Mouse (Mus musculus): ENCODE data around the gene Defb10. TPM values are rescaled to one million over a fixed set of nuclear protein-coding genes. Genes with fewer than 3 reads are reported as not detected.
"Not testable (repeated sequence)": the region's sequence is repeated elsewhere in the genome, so short reads cannot be mapped to it uniquely, and the experiment has no call there.

The Defb10 gene
- not detected for total RNA-seq (2021)
- long read RNA-seq, experiment 1: 0 reads
- long read RNA-seq, experiment 2: 0 reads

DNA sequence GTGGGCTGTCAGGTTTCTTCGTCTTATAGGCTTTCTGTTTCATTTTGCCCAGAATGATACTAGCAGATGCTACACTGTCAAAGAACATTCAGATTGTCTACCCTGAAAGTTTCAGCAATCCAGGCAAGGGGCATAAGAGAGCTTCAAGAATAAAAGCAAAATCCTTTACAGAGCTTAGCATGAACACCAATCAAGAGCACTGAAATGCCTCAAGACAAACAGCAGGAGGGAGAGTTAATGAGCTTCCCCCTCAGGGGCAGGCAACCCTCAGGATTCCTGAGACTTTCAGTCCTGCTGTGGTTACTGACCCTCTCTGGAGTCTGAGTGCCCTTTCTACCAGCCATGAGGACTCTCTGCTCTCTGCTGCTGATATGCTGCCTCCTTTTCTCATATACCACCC lies at the start of gene Defb10:
Defb10 (plus strand) TSS at position 316 of the 400 bp plus-strand sequence.
- DNase-seq (ENCODE audit: low spot score in 2 of 2): not testable (repeated sequence)

DNA sequence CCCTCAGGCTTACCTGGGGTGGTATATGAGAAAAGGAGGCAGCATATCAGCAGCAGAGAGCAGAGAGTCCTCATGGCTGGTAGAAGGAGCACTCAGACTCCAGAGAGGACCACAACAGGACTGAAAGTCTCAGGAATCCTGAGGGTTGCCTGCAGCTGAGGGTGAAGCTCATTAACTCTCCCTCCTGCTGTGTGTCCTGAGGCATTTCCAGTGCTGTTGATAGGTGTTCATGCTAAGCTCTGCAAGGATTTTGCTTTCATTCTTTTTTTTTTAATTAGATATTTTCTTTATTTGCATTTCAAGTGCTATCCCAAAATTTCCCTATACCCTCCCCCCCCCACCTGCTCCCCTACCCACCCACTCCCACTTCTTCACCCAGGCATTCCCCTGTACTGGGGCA lies 26.6 kb downstream of the Defb10 start, which contains the start of gene Defb9:
Defb9 (minus strand) TSS at position 101 of the 400 bp plus-strand sequence.
- not testable (repeated sequence) for DNase-seq (ENCODE audit: low spot score in 2 of 2)

DNA sequence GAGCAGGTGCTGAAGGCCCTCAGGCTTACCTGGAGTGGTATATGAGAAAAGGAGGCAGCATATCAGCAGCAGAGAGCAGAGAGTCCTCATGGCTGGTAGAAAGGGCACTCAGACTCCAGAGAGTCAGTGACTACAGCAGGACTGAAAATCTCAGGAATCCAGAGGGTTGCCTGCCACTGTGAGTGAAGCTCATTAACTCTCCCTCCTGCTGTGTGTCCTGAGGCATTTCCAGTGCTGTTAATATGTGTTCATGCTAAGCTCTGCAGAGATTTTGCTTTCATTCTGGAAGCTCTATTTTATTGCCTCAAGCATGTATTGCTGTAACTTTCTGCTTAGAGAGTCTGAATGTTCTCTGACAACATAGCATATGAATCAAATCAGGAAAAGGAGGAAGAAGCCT lies 47.6 kb downstream of the Defb10 start, which contains the start of gene Defb11:
Defb11 (minus strand) TSS at position 123 of the 400 bp plus-strand sequence.
- DNase-seq (ENCODE audit: low spot score in 2 of 2): not testable (repeated sequence)

Other genes with a start within 250 kb of the Defb10 start
- not detected for gene Defa26, start 240.7 kb upstream of the Defb10 start, total RNA-seq (2021)
- not detected for gene Defa17, start 203.1 kb upstream of the Defb10 start, total RNA-seq (2021)
- not detected for gene Defa34, start 193.1 kb upstream of the Defb10 start, total RNA-seq (2021)
- gene AY761184, start 155.3 kb upstream of the Defb10 start, total RNA-seq (2021): not detected
- gene Defa24, start 124.4 kb upstream of the Defb10 start, total RNA-seq (2021): not detected
- not detected for gene Defb50, start 35.4 kb upstream of the Defb10 start, total RNA-seq (2021)
- not detected for gene Defb2, start 19.0 kb upstream of the Defb10 start, total RNA-seq (2021)
- gene Defb9, start 26.5 kb downstream of the Defb10 start, total RNA-seq (2021): not detected
- not detected for gene Defb11, start 47.5 kb downstream of the Defb10 start, total RNA-seq (2021)
- gene Defb15, start 73.8 kb downstream of the Defb10 start, total RNA-seq (2021): not detected
- not detected for gene Defb35, start 79.5 kb downstream of the Defb10 start, total RNA-seq (2021)
- not detected for gene Defb13, start 87.9 kb downstream of the Defb10 start, total RNA-seq (2021)
- not detected for gene Fam90a1a, start 99.8 kb downstream of the Defb10 start, total RNA-seq (2021)
- gene Ccdc70, start 110.9 kb downstream of the Defb10 start, total RNA-seq (2021): not detected
- under 1 TPM; 0.12 to 0.18 TPM for gene Atp7b, start 201.4 kb downstream of the Defb10 start, total RNA-seq (2021)
- gene Alg11, start 201.8 kb downstream of the Defb10 start, total RNA-seq (2021): 10 to 100 TPM; 12.0 to 14.3 TPM